Mouse (Mus musculus): Measurements from ENCODE around the gene Sema5a. TPM values are rescaled to one million over a fixed set of nuclear protein-coding genes. Genes with fewer than 3 reads are reported as not detected.
"Not testable (repeated sequence)": the region's sequence is repeated elsewhere in the genome, so short reads cannot be mapped to it uniquely, and the experiment has no call there.

The Sema5a gene
- polyA plus RNA-seq, 1 experiment from 2014 or later: 13.5 TPM

GRCm38 (mm10) chr15:32226888-32227395 is 17.7 kb upstream of the Sema5a start:
- no peaks in the 10 kb centered on the region for H3K27me3 ChIP-seq (replicated peaks; ENCODE audit: control insufficient read depth, insufficient read depth, low read length)
- ATAC-seq: no peak
- H3K9me3 ChIP-seq (ENCODE audit: control insufficient read depth, low read length): no peaks in the 10 kb centered on the region
- H3K4me2 ChIP-seq (ENCODE audit: low read length): no peak overlapping the region
- H3K27ac ChIP-seq (ENCODE audit: low read length): no peak overlapping the region
- no peaks in the 10 kb centered on the region for H3K4me1 ChIP-seq (replicated peaks; ENCODE audit: control insufficient read depth, insufficient read depth, low read length)
- WGBS: 81% methylated on average over 7 of the region's 7 CpGs
- no peaks in the 10 kb centered on the region for H3K36me3 ChIP-seq (ENCODE audit: control insufficient read depth, insufficient read depth)
- no peak overlapping the region for H3K9ac ChIP-seq (replicated peaks; ENCODE audit: low read depth, low read length)
- H3K4me3 ChIP-seq (replicated peaks; ENCODE audit: low read length): no peak overlapping the region

- no peaks in the 10 kb centered on the region for H3K36me3 ChIP-seq (ENCODE audit: control insufficient read depth, insufficient read depth)
- no peak overlapping the region for H3K4me3 ChIP-seq (replicated peaks; ENCODE audit: low read length)
- H3K27me3 ChIP-seq (replicated peaks; ENCODE audit: control insufficient read depth, insufficient read depth, low read length): no peaks in the 10 kb centered on the region
- H3K4me1 ChIP-seq (replicated peaks; ENCODE audit: control insufficient read depth, insufficient read depth, low read length): no peaks in the 10 kb centered on the region
- H3K4me2 ChIP-seq (ENCODE audit: low read length): no peak overlapping the region
- ATAC-seq: no peak
- no peaks in the 10 kb centered on the region for H3K9me3 ChIP-seq (ENCODE audit: control insufficient read depth, low read length)
- H3K27ac ChIP-seq (ENCODE audit: low read length): no peak overlapping the region
- no peak overlapping the region for H3K9ac ChIP-seq (replicated peaks; ENCODE audit: low read depth, low read length)
- 88% methylated on average over 2 of the region's 2 CpGs for WGBS
Measured at GRCm38 (mm10) chr15:32230066-32230465, 14.5 kb upstream of the Sema5a start.

- H3K36me3 ChIP-seq (ENCODE audit: control insufficient read depth, insufficient read depth): no peaks in the 10 kb centered on the region
- H3K9me3 ChIP-seq (ENCODE audit: control insufficient read depth, low read length): no peaks in the 10 kb centered on the region
- H3K4me1 ChIP-seq (replicated peaks; ENCODE audit: control insufficient read depth, insufficient read depth, low read length): no peaks in the 10 kb centered on the region
- no peak overlapping the region for H3K9ac ChIP-seq (replicated peaks; ENCODE audit: low read depth, low read length)
- H3K27me3 ChIP-seq (replicated peaks; ENCODE audit: control insufficient read depth, insufficient read depth, low read length): no peaks in the 10 kb centered on the region
- no peak overlapping the region for H3K27ac ChIP-seq (ENCODE audit: low read length)
- no peak overlapping the region for H3K4me3 ChIP-seq (replicated peaks; ENCODE audit: low read length)
- H3K4me2 ChIP-seq (ENCODE audit: low read length): no peak overlapping the region
- 82% methylated on average over 3 of the region's 3 CpGs for WGBS
- no peak for ATAC-seq
Measured at GRCm38 (mm10) chr15:32232189-32232588, 12.4 kb upstream of the Sema5a start.

GRCm38 (mm10) chr15:32232666-32233141 is 11.9 kb upstream of the Sema5a start:
- not testable (repeated sequence) for H3K36me3 ChIP-seq (ENCODE audit: control insufficient read depth, insufficient read depth); H3K4me3 ChIP-seq (replicated peaks; ENCODE audit: low read length); H3K9ac ChIP-seq (replicated peaks; ENCODE audit: low read depth, low read length); H3K4me1 ChIP-seq (replicated peaks; ENCODE audit: control insufficient read depth, insufficient read depth, low read length); H3K4me2 ChIP-seq (ENCODE audit: low read length); H3K27me3 ChIP-seq (replicated peaks; ENCODE audit: control insufficient read depth, insufficient read depth, low read length); ATAC-seq; H3K27ac ChIP-seq (ENCODE audit: low read length); H3K9me3 ChIP-seq (ENCODE audit: control insufficient read depth, low read length)
- WGBS: 16% methylated on average over 8 of the region's 8 CpGs

GRCm38 (mm10) chr15:32233451-32233850 is 11.2 kb upstream of the Sema5a start:
- H3K4me3 ChIP-seq (replicated peaks; ENCODE audit: low read length): no peak overlapping the region
- 93% methylated on average over 1 of the region's 1 CpGs for WGBS

GRCm38 (mm10) chr15:32239099-32239498 is 5.5 kb upstream of the Sema5a start:
- ATAC-seq: no peak
- Histone ChIP-seq H3K4me2 (ENCODE audit: low read length) (no peak overlapping the region), H3K4me1 (replicated peaks; ENCODE audit: control insufficient read depth, insufficient read depth, low read length) (peaks cover 4% of the 10 kb centered on the region; the same call in 1 of the 2 replicates), H3K9me3 (ENCODE audit: control insufficient read depth, low read length) (no peaks in the 10 kb centered on the region), H3K9ac (replicated peaks; ENCODE audit: low read depth, low read length) (no peak overlapping the region), H3K27me3 (replicated peaks; ENCODE audit: control insufficient read depth, insufficient read depth, low read length) (no peaks in the 10 kb centered on the region), H3K27ac (ENCODE audit: low read length) (no peak overlapping the region), H3K36me3 (ENCODE audit: control insufficient read depth, insufficient read depth) (no peaks in the 10 kb centered on the region), H3K4me3 (replicated peaks; ENCODE audit: low read length) (no peak overlapping the region)
- 94% methylated on average over 2 of the region's 2 CpGs for WGBS

More at GRCm38 (mm10) chr15:32233451-32233850, 11.2 kb upstream of the Sema5a start:
- ATAC-seq: no peak
- no peak overlapping the region for H3K27ac ChIP-seq (ENCODE audit: low read length)
- no peaks in the 10 kb centered on the region for H3K9me3 ChIP-seq (ENCODE audit: control insufficient read depth, low read length)
- no peak overlapping the region for H3K9ac ChIP-seq (replicated peaks; ENCODE audit: low read depth, low read length)
- H3K4me2 ChIP-seq (ENCODE audit: low read length): no peak overlapping the region
- H3K36me3 ChIP-seq (ENCODE audit: control insufficient read depth, insufficient read depth): no peaks in the 10 kb centered on the region
- no peaks in the 10 kb centered on the region for H3K27me3 ChIP-seq (replicated peaks; ENCODE audit: control insufficient read depth, insufficient read depth, low read length)
- no peaks in the 10 kb centered on the region for H3K4me1 ChIP-seq (replicated peaks; ENCODE audit: control insufficient read depth, insufficient read depth, low read length)

GRCm38 (mm10) chr15:32240159-32240558 is 4.5 kb upstream of the Sema5a start:
- WGBS: 70% methylated on average over 3 of the region's 3 CpGs
- H3K9ac ChIP-seq (replicated peaks; ENCODE audit: low read depth, low read length): no peak overlapping the region
- no peak overlapping the region for H3K4me2 ChIP-seq (ENCODE audit: low read length)
- H3K9me3 ChIP-seq (ENCODE audit: control insufficient read depth, low read length): no peaks in the 10 kb centered on the region
- H3K4me3 ChIP-seq (replicated peaks; ENCODE audit: low read length): no peak overlapping the region
- H3K27ac ChIP-seq (ENCODE audit: low read length): no peak overlapping the region
- H3K27me3 ChIP-seq (replicated peaks; ENCODE audit: control insufficient read depth, insufficient read depth, low read length): no peaks in the 10 kb centered on the region
- peaks cover 13% of the 10 kb centered on the region for H3K4me1 ChIP-seq (replicated peaks; ENCODE audit: control insufficient read depth, insufficient read depth, low read length)
- H3K36me3 ChIP-seq (ENCODE audit: control insufficient read depth, insufficient read depth): no peaks in the 10 kb centered on the region
- no peak for ATAC-seq

GRCm38 (mm10) chr15:32241666-32242065 is 2.9 kb upstream of the Sema5a start:
- no peak overlapping the region for H3K4me3 ChIP-seq (replicated peaks; ENCODE audit: low read length)
- H3K27me3 ChIP-seq (replicated peaks; ENCODE audit: control insufficient read depth, insufficient read depth, low read length): no peaks in the 10 kb centered on the region
- no peaks in the 10 kb centered on the region for H3K9me3 ChIP-seq (ENCODE audit: control insufficient read depth, low read length)
- 93% methylated on average over 6 of the region's 6 CpGs for WGBS
- no peaks in the 10 kb centered on the region for H3K36me3 ChIP-seq (ENCODE audit: control insufficient read depth, insufficient read depth)
- H3K4me1 ChIP-seq (replicated peaks; ENCODE audit: control insufficient read depth, insufficient read depth, low read length): peaks cover 18% of the 10 kb centered on the region
- H3K4me2 ChIP-seq (ENCODE audit: low read length): no peak overlapping the region
- no peak overlapping the region for H3K27ac ChIP-seq (ENCODE audit: low read length)
- no peak for ATAC-seq
- no peak overlapping the region for H3K9ac ChIP-seq (replicated peaks; ENCODE audit: low read depth, low read length)

GRCm38 (mm10) chr15:32243096-32243785 is 1.4 kb upstream of the Sema5a start:
- Histone ChIP-seq H3K4me2 (ENCODE audit: low read length) (peak overlapping the region; percentile 99), H3K4me1 (replicated peaks; ENCODE audit: control insufficient read depth, insufficient read depth, low read length) (peaks cover 30% of the 10 kb centered on the region), H3K36me3 (ENCODE audit: control insufficient read depth, insufficient read depth) (no peaks in the 10 kb centered on the region), H3K4me3 (replicated peaks; ENCODE audit: low read length) (peak overlapping the region; percentile 65; the same call in 1 of the 2 replicates), H3K27ac (ENCODE audit: low read length) (no peak overlapping the region), H3K27me3 (replicated peaks; ENCODE audit: control insufficient read depth, insufficient read depth, low read length) (no peaks in the 10 kb centered on the region), H3K9ac (replicated peaks; ENCODE audit: low read depth, low read length) (no peak overlapping the region), H3K9me3 (ENCODE audit: control insufficient read depth, low read length) (no peaks in the 10 kb centered on the region)
- ATAC-seq: no peak
- 50% methylated on average over 12 of the region's 12 CpGs for WGBS
